Comparison of ENCODE assay signal across 10 mouse cellular contexts in the genomic region with DNA sequence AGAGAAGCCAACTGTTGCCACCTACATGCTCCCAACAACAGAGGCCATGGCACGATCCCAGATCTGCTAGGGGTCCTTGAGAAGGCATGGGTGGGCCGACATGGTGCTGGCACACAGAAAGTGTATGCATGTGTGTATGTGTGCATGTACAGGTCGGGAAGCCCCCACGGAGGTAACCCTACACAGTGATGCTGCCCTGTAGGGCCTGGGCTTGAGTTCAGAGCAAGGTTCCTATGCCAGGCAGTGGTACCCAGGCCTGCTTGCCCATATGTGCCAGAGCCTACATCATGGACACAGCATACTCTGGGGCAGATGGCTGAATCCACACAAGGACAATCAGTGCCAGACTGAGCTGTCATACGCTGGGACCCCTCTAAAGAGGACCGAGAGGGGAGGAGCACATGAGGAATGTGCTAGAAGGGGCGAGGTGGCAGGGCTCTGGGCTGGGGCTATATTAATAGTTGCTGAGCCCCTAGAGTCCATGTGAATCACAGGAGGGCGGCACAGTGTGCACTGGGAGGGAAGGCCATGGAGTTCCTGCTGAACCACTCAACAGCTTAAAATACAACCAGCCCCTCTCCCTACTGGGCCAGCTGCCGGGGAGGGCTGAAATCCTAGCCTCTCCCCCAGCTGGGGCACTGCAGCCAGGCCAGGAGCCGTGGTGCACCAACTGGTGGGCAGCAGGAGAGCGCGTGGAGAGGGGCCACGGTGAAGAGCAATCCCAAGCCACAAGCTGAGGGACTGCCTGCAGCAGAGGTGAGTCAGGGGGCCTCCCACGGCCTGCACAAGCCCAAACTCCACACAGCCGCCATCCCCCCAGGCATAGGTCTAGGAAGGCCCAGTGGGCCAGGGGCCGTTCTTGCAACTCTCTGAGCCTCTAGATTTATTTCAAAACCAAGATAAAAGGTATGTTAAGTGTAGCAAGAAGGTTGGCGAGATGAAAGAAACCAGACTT. TPM values are rescaled to one million over a fixed set of nuclear protein-coding genes. Genes with fewer than 3 reads are reported as not detected.
DNase-seq lines count a peak whose midpoint lies in the region; ATAC-seq and TF ChIP-seq lines count a peak whose summit lies in the region.
"Had no signal": no experiment of that assay in that cellular context is flagged by ENCODE, and none has a peak within 500 bp of the region (broad histone marks: within the 10 kb centered on the region; RNA-seq: fewer than 3 reads in every experiment).

No protein-coding gene starts in this region.

- peak; percentile 30 for ATAC-seq in forebrain, postnatal 0 days
- no peak for ATAC-seq in monocyte, adult 5-6 weeks (replicated peaks; ENCODE audit: insufficient number of reproducible peaks, low FRiP score, low TSS enrichment, poor library complexity, severe bottlenecking)

- H3K4me1 ChIP-seq in forebrain, postnatal 0 days (ENCODE audit: insufficient read depth), result 0 out of 2 replicates have a peak, but pooled peaks cover 3% of the 10 kb centered on the region

- no peak for TF ChIP-seq CTCF in forebrain, postnatal 0 days (IDR thresholded peaks at IDR 0.05; ENCODE audit: low read depth)

- no peak overlapping the region for H3K27ac ChIP-seq in forebrain, postnatal 0 days (ENCODE audit: low read depth, low read length)
- H3K27ac ChIP-seq: liver, embryonic 14.5 days had no signal

- no peak overlapping the region for H3K4me3 ChIP-seq in forebrain, postnatal 0 days (ENCODE audit: low read depth, low read length)
- H3K4me3 ChIP-seq: erythroblast, embryonic 14.5 days had no signal

- peaks cover 34% of the 10 kb centered on the region for H3K36me3 ChIP-seq in forebrain, postnatal 0 days (ENCODE audit: insufficient read depth)

- no peaks in the 10 kb centered on the region for H3K9me3 ChIP-seq in forebrain, postnatal 0 days (ENCODE audit: low read length)

- no peak overlapping the region for H3K4me2 ChIP-seq in forebrain, postnatal 0 days (ENCODE audit: low read depth)

- DNase-seq in kidney, adult 11 months, result peak; percentile 12
- DNase-seq in kidney, adult 8-10 months, result no peak
- DNase-seq in testis, postnatal 10 days (ENCODE audit: low spot score), result peak; percentile 47
- no peak for DNase-seq in testis, postnatal 14 days (ENCODE audit: low spot score)
- no peak for DNase-seq in forebrain, postnatal 0 days
- DNase-seq in kidney, postnatal 25 days, result peak; percentile 2 to 47
- no peak for DNase-seq in ovary, adult 18-20 months (ENCODE audit: low spot score)

- 78% methylated on average over 17 of the region's 17 CpGs for WGBS in forebrain, postnatal 0 days

- no peaks in the 10 kb centered on the region for H3K27me3 ChIP-seq in forebrain, postnatal 0 days (ENCODE audit: insufficient read depth, low read length)

- no peak overlapping the region for H3K9ac ChIP-seq in forebrain, postnatal 0 days
- H3K9ac ChIP-seq: liver, embryonic 14.5 days had no signal

RNA-seq across cellular contexts. Expression of a gene that starts 9.4 kb away (rescaled TPM):
- total RNA-seq in forebrain, postnatal 0 days (2014; rRNA removed), result 155 and 262 TPM in 2 replicates
- 392 and 492 TPM in 2 replicates for polyA plus RNA-seq in forebrain, postnatal 0 days (2015; fragmentation: Nextera tagmentation; extraction: Ambion mirVana)
- total RNA-seq in monocyte, adult 5-6 weeks (2017), result 152 to 196 TPM (median 178 TPM) in 3 replicates

RNA-seq across cellular contexts. Expression of a gene that starts 31.9 kb away (rescaled TPM):
- total RNA-seq in forebrain, postnatal 0 days (2014; rRNA removed), result 762 and 857 TPM in 2 replicates
- polyA plus RNA-seq in forebrain, postnatal 0 days (2015; fragmentation: Nextera tagmentation; extraction: Ambion mirVana), result 1,089 and 1,117 TPM in 2 replicates
- 59.7 to 123 TPM (median 61.4 TPM) in 3 replicates for total RNA-seq in monocyte, adult 5-6 weeks (2017)

RNA-seq across cellular contexts. Expression of a gene that starts 32.2 kb away (rescaled TPM):
- total RNA-seq in forebrain, postnatal 0 days (2014; rRNA removed), result 41.2 and 46.6 TPM in 2 replicates
- polyA plus RNA-seq in forebrain, postnatal 0 days (2015; fragmentation: Nextera tagmentation; extraction: Ambion mirVana), result 40.7 and 65.1 TPM in 2 replicates
- total RNA-seq in monocyte, adult 5-6 weeks (2017), result 35.2 to 112 TPM (median 38.5 TPM) in 3 replicates

RNA-seq across cellular contexts. Expression of a gene that starts 40.3 kb away (rescaled TPM):
- total RNA-seq in forebrain, postnatal 0 days (2014; rRNA removed), result not detected in 2 replicates
- polyA plus RNA-seq in forebrain, postnatal 0 days (2015; fragmentation: Nextera tagmentation; extraction: Ambion mirVana), result 0.04 TPM in 1 of 2 replicates, not detected in the other
- total RNA-seq in monocyte, adult 5-6 weeks (2017), result not detected in 3 replicates
- polyA plus RNA-seq: erythroblast, embryonic 14.5 days; liver, embryonic 14.5 days had no signal

Comparison
In these comparisons a context has a peak if more than half of its experiments do, and no peak if none do; other contexts are left out.
1. DNase-seq: peak in kidney, adult 11 months (single experiment), testis, postnatal 10 days (single experiment) and kidney, postnatal 25 days (2 of 2); none in kidney, adult 8-10 months (0 of 2), testis, postnatal 14 days (single experiment), forebrain, postnatal 0 days (single experiment) and ovary, adult 18-20 months (single experiment).